31 mouse cellular contexts compared by ENCODE assay signal in the genomic region with DNA sequence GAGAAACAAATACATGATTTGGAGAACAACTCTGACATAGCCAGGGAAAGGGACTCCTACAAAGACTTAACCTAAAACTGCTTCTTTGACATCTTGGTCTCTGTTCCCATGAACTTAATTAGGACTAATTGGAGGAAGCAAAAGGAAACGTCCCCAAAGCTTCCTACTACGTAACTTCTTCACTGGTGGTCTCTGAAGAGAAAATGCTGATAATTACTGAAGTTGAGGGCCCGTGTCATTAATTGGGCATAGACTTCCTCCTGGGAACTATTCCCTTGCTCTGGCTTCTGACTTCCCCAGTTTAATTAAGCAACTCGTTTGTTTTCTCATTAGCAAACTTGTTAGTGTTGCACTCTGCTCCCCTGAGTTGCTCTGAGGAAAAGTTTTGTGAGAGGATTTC. TPM values are rescaled to one million over a fixed set of nuclear protein-coding genes. Genes with fewer than 3 reads are reported as not detected.
DNase-seq lines count a peak whose midpoint lies in the region; ATAC-seq lines count a peak whose summit lies in the region.
"Had no signal": no experiment of that assay in that cellular context is flagged by ENCODE, and none has a peak within 500 bp of the region (broad histone marks: within the 10 kb centered on the region; RNA-seq: fewer than 3 reads in every experiment).

No protein-coding gene starts in this region.

- no peak overlapping the region for H3K4me2 ChIP-seq in hindbrain, embryonic 14.5 days (replicated peaks)
- H3K4me2 ChIP-seq in hindbrain, embryonic 11.5 days (replicated peaks; ENCODE audit: low read depth, low read length), result no peak overlapping the region
- H3K4me2 ChIP-seq in midbrain, embryonic 14.5 days (ENCODE audit: low read length), result no peak overlapping the region
- no peak overlapping the region for H3K4me2 ChIP-seq in midbrain, embryonic 13.5 days (replicated peaks)
- no peak overlapping the region for H3K4me2 ChIP-seq in forebrain, embryonic 13.5 days
- H3K4me2 ChIP-seq: embryonic facial prominence, embryonic 12.5 days; forebrain, embryonic 12.5 days; heart, embryonic 13.5 days; hindbrain, embryonic 15.5 days had no signal

- no peak overlapping the region for H3K27ac ChIP-seq in hindbrain, embryonic 14.5 days
- H3K27ac ChIP-seq in hindbrain, embryonic 11.5 days (ENCODE audit: low read depth, low read length), result no peak overlapping the region
- no peak overlapping the region for H3K27ac ChIP-seq in midbrain, embryonic 14.5 days (replicated peaks; ENCODE audit: low read depth, low read length)
- H3K27ac ChIP-seq in midbrain, embryonic 13.5 days, result no peak overlapping the region
- H3K27ac ChIP-seq in forebrain, embryonic 13.5 days, result no peak overlapping the region
- H3K27ac ChIP-seq: embryonic facial prominence, embryonic 12.5 days; forebrain, embryonic 12.5 days; heart, adult 2 months; heart, embryonic 10.5 days; heart, embryonic 13.5 days; hindbrain, embryonic 15.5 days had no signal

- no peak overlapping the region for H3K4me3 ChIP-seq in hindbrain, embryonic 14.5 days (replicated peaks; ENCODE audit: low read length)
- H3K4me3 ChIP-seq in hindbrain, embryonic 11.5 days (ENCODE audit: low read depth, low read length), result no peak overlapping the region
- H3K4me3 ChIP-seq in midbrain, embryonic 14.5 days (replicated peaks; ENCODE audit: low read depth, low read length), result no peak overlapping the region
- no peak overlapping the region for H3K4me3 ChIP-seq in midbrain, embryonic 13.5 days (replicated peaks)
- no peak overlapping the region for H3K4me3 ChIP-seq in forebrain, embryonic 13.5 days
- H3K4me3 ChIP-seq: embryonic facial prominence, embryonic 12.5 days; erythroblast, embryonic 14.5 days; forebrain, embryonic 12.5 days; heart, adult 2 months; heart, embryonic 10.5 days; heart, embryonic 13.5 days; hindbrain, embryonic 15.5 days had no signal

- no peak overlapping the region for H3K9ac ChIP-seq in hindbrain, embryonic 14.5 days
- no peak overlapping the region for H3K9ac ChIP-seq in hindbrain, embryonic 11.5 days (ENCODE audit: low read depth, low read length)
- H3K9ac ChIP-seq in midbrain, embryonic 14.5 days (replicated peaks; ENCODE audit: low read length), result no peak overlapping the region
- no peak overlapping the region for H3K9ac ChIP-seq in midbrain, embryonic 13.5 days (replicated peaks)
- no peak overlapping the region for H3K9ac ChIP-seq in forebrain, embryonic 13.5 days
- H3K9ac ChIP-seq: embryonic facial prominence, embryonic 12.5 days; forebrain, embryonic 12.5 days; heart, embryonic 13.5 days; hindbrain, embryonic 15.5 days had no signal

- H3K36me3 ChIP-seq in hindbrain, embryonic 14.5 days (replicated peaks; ENCODE audit: control insufficient read depth, insufficient read depth), result no peaks in the 10 kb centered on the region
- H3K36me3 ChIP-seq in hindbrain, embryonic 11.5 days (ENCODE audit: control insufficient read depth, insufficient read depth, low read length), result no peaks in the 10 kb centered on the region
- H3K36me3 ChIP-seq in midbrain, embryonic 14.5 days (ENCODE audit: control insufficient read depth, insufficient read depth, low read length), result no peaks in the 10 kb centered on the region
- no peaks in the 10 kb centered on the region for H3K36me3 ChIP-seq in midbrain, embryonic 13.5 days
- H3K36me3 ChIP-seq in forebrain, embryonic 13.5 days (ENCODE audit: poor library complexity, severe bottlenecking), result no peaks in the 10 kb centered on the region
- H3K36me3 ChIP-seq: embryonic facial prominence, embryonic 12.5 days; forebrain, embryonic 12.5 days; G1E; heart, embryonic 10.5 days; heart, embryonic 13.5 days; hindbrain, embryonic 15.5 days had no signal

- no peak for ATAC-seq in hindbrain, embryonic 14.5 days (ENCODE audit: low FRiP score)
- ATAC-seq in hindbrain, embryonic 11.5 days (ENCODE audit: low FRiP score), result no peak
- ATAC-seq in midbrain, embryonic 14.5 days (ENCODE audit: low FRiP score, low TSS enrichment), result no peak
- no peak for ATAC-seq in midbrain, embryonic 13.5 days
- ATAC-seq in forebrain, embryonic 13.5 days, result no peak
- ATAC-seq: activated CD4-positive, CD25-positive, alpha-beta regulatory T cell, adult 4 months; forebrain, embryonic 16.5 days; inflammation-experienced regulatory T-cells, adult 6 months; intestine, embryonic 16.5 days had no signal

- no peaks in the 10 kb centered on the region for H3K4me1 ChIP-seq in hindbrain, embryonic 14.5 days (replicated peaks; ENCODE audit: control insufficient read depth, insufficient read depth, low read length)
- no peaks in the 10 kb centered on the region for H3K4me1 ChIP-seq in hindbrain, embryonic 11.5 days (replicated peaks; ENCODE audit: control insufficient read depth, insufficient read depth, low read length)
- no peaks in the 10 kb centered on the region for H3K4me1 ChIP-seq in midbrain, embryonic 14.5 days (ENCODE audit: control insufficient read depth, insufficient read depth, low read length)
- no peaks in the 10 kb centered on the region for H3K4me1 ChIP-seq in midbrain, embryonic 13.5 days (replicated peaks)
- H3K4me1 ChIP-seq in forebrain, embryonic 13.5 days, result no peaks in the 10 kb centered on the region
- H3K4me1 ChIP-seq: embryonic facial prominence, embryonic 12.5 days; forebrain, embryonic 12.5 days; heart, embryonic 10.5 days; heart, embryonic 13.5 days; hindbrain, embryonic 15.5 days had no signal

- no peaks in the 10 kb centered on the region for H3K9me3 ChIP-seq in hindbrain, embryonic 14.5 days (ENCODE audit: control insufficient read depth, low read length)
- no peaks in the 10 kb centered on the region for H3K9me3 ChIP-seq in hindbrain, embryonic 11.5 days (ENCODE audit: control insufficient read depth, low read length)
- H3K9me3 ChIP-seq in midbrain, embryonic 14.5 days (ENCODE audit: control insufficient read depth, low read length), result no peaks in the 10 kb centered on the region
- no peaks in the 10 kb centered on the region for H3K9me3 ChIP-seq in midbrain, embryonic 13.5 days
- no peaks in the 10 kb centered on the region for H3K9me3 ChIP-seq in forebrain, embryonic 13.5 days (replicated peaks)
- H3K9me3 ChIP-seq: embryonic facial prominence, embryonic 12.5 days; forebrain, embryonic 12.5 days; G1E; heart, embryonic 10.5 days; heart, embryonic 13.5 days; hindbrain, embryonic 15.5 days had no signal

- no peaks in the 10 kb centered on the region for H3K27me3 ChIP-seq in hindbrain, embryonic 14.5 days (ENCODE audit: control insufficient read depth, insufficient read depth, low read length)
- no peaks in the 10 kb centered on the region for H3K27me3 ChIP-seq in hindbrain, embryonic 11.5 days (ENCODE audit: control insufficient read depth, insufficient read depth, low read length)
- no peaks in the 10 kb centered on the region for H3K27me3 ChIP-seq in midbrain, embryonic 14.5 days (ENCODE audit: control insufficient read depth, insufficient read depth, low read length)
- no peaks in the 10 kb centered on the region for H3K27me3 ChIP-seq in midbrain, embryonic 13.5 days
- H3K27me3 ChIP-seq in forebrain, embryonic 13.5 days, result no peaks in the 10 kb centered on the region
- H3K27me3 ChIP-seq: CH12.LX; embryonic facial prominence, embryonic 12.5 days; forebrain, embryonic 12.5 days; heart, embryonic 13.5 days; hindbrain, embryonic 15.5 days had no signal

- DNase-seq in hindbrain, embryonic 14.5 days (ENCODE audit: low spot score), result peak; percentile 23
- no peak for DNase-seq in hindbrain, embryonic 11.5 days (ENCODE audit: low spot score)
- peak; percentile 1 for DNase-seq in midbrain, embryonic 14.5 days
- DNase-seq in NIH3T3 (ENCODE audit: low read depth), result peak; percentile 1
- DNase-seq in retina, postnatal 1 day, result peak; percentile 77
- DNase-seq: adrenal gland, adult 8-10 months; adrenal gland, postnatal 25 days; B cell, adult 2 months; cerebellum, adult 18-20 months; cerebellum, adult 9-10 months; cerebellum, postnatal 14 days; gastrocnemius, postnatal 10 days; gastrocnemius, postnatal 36 days; heart, adult 2 months; heart, postnatal 14 days; heart, postnatal 4 days had no signal

- WGBS in hindbrain, embryonic 14.5 days, result 76% methylated on average over 4 of the region's 4 CpGs
- WGBS in hindbrain, embryonic 11.5 days, result 81% methylated on average over 4 of the region's 4 CpGs
- WGBS in midbrain, embryonic 14.5 days, result 74% methylated on average over 4 of the region's 4 CpGs
- 76% methylated on average over 4 of the region's 4 CpGs for WGBS in midbrain, embryonic 13.5 days
- 41% methylated on average over 4 of the region's 4 CpGs for WGBS in forebrain, embryonic 13.5 days

RNA-seq across cellular contexts. Expression of gene Ifi205, which starts 4.2 kb away (rescaled TPM):
- not detected in 2 replicates for polyA plus RNA-seq in hindbrain, embryonic 14.5 days (2014; fragmentation: Nextera tagmentation; extraction: Ambion mirVana)
- not detected in 2 replicates for polyA plus RNA-seq in hindbrain, embryonic 11.5 days (2014; fragmentation: Nextera tagmentation; extraction: Ambion mirVana)
- 1.3 TPM in 1 of 2 replicates, not detected in the other for polyA plus RNA-seq in midbrain, embryonic 14.5 days (2014; fragmentation: Nextera tagmentation; extraction: Ambion mirVana)
- not detected in 2 replicates for polyA plus RNA-seq in midbrain, embryonic 13.5 days (2015; fragmentation: Nextera tagmentation; extraction: Ambion mirVana)
- not detected in 2 replicates for polyA plus RNA-seq in forebrain, embryonic 13.5 days (2015; fragmentation: Nextera tagmentation; extraction: Ambion mirVana)
- polyA plus RNA-seq: activated CD4-positive, CD25-positive, alpha-beta regulatory T cell, adult 4 months; embryonic facial prominence, embryonic 12.5 days; erythroblast, embryonic 14.5 days; forebrain, embryonic 12.5 days; forebrain, embryonic 16.5 days; G1E; hindbrain, embryonic 15.5 days had no signal

RNA-seq across cellular contexts. Expression of gene Olfr433, which starts 4.7 kb away (rescaled TPM):
- not detected in 2 replicates for polyA plus RNA-seq in hindbrain, embryonic 14.5 days (2014; fragmentation: Nextera tagmentation; extraction: Ambion mirVana)
- polyA plus RNA-seq in hindbrain, embryonic 11.5 days (2014; fragmentation: Nextera tagmentation; extraction: Ambion mirVana), result not detected in 2 replicates
- not detected in 2 replicates for polyA plus RNA-seq in midbrain, embryonic 14.5 days (2014; fragmentation: Nextera tagmentation; extraction: Ambion mirVana)
- not detected in 2 replicates for polyA plus RNA-seq in midbrain, embryonic 13.5 days (2015; fragmentation: Nextera tagmentation; extraction: Ambion mirVana)
- polyA plus RNA-seq in forebrain, embryonic 13.5 days (2015; fragmentation: Nextera tagmentation; extraction: Ambion mirVana), result not detected in 2 replicates
- polyA plus RNA-seq: erythroblast, embryonic 14.5 days; forebrain, embryonic 16.5 days; G1E; heart, embryonic 13.5 days; heart, embryonic 16.5 days; hindbrain, embryonic 15.5 days; inflammation-experienced regulatory T-cells, adult 6 months; intestine, embryonic 16.5 days had no signal

RNA-seq across cellular contexts. Expression of gene Olfr432, which starts 13.2 kb away (rescaled TPM):
- not detected in 2 replicates for polyA plus RNA-seq in hindbrain, embryonic 14.5 days (2014; fragmentation: Nextera tagmentation; extraction: Ambion mirVana)
- polyA plus RNA-seq in hindbrain, embryonic 11.5 days (2014; fragmentation: Nextera tagmentation; extraction: Ambion mirVana), result not detected in 2 replicates
- polyA plus RNA-seq in midbrain, embryonic 14.5 days (2014; fragmentation: Nextera tagmentation; extraction: Ambion mirVana), result not detected in 2 replicates
- not detected in 2 replicates for polyA plus RNA-seq in midbrain, embryonic 13.5 days (2015; fragmentation: Nextera tagmentation; extraction: Ambion mirVana)
- not detected in 2 replicates for polyA plus RNA-seq in forebrain, embryonic 13.5 days (2015; fragmentation: Nextera tagmentation; extraction: Ambion mirVana)
- polyA plus RNA-seq: activated CD4-positive, CD25-positive, alpha-beta regulatory T cell, adult 4 months; embryonic facial prominence, embryonic 12.5 days; erythroblast, embryonic 14.5 days; forebrain, embryonic 12.5 days; forebrain, embryonic 16.5 days; G1E; heart, adult 2 months; heart, embryonic 10.5 days; heart, embryonic 13.5 days; heart, embryonic 16.5 days; hindbrain, embryonic 15.5 days; inflammation-experienced regulatory T-cells, adult 6 months; intestine, embryonic 16.5 days had no signal

RNA-seq across cellular contexts. Expression of gene Olfr430, which starts 30.6 kb away (rescaled TPM):
- not detected in 2 replicates for polyA plus RNA-seq in hindbrain, embryonic 14.5 days (2014; fragmentation: Nextera tagmentation; extraction: Ambion mirVana)
- polyA plus RNA-seq in hindbrain, embryonic 11.5 days (2014; fragmentation: Nextera tagmentation; extraction: Ambion mirVana), result not detected in 2 replicates
- polyA plus RNA-seq in midbrain, embryonic 14.5 days (2014; fragmentation: Nextera tagmentation; extraction: Ambion mirVana), result not detected in 2 replicates
- polyA plus RNA-seq in midbrain, embryonic 13.5 days (2015; fragmentation: Nextera tagmentation; extraction: Ambion mirVana), result not detected in 2 replicates
- polyA plus RNA-seq in forebrain, embryonic 13.5 days (2015; fragmentation: Nextera tagmentation; extraction: Ambion mirVana), result not detected in 2 replicates
- polyA plus RNA-seq: activated CD4-positive, CD25-positive, alpha-beta regulatory T cell, adult 4 months; erythroblast, embryonic 14.5 days; forebrain, embryonic 12.5 days; forebrain, embryonic 16.5 days; G1E; heart, adult 2 months; heart, embryonic 10.5 days; heart, embryonic 13.5 days; heart, embryonic 16.5 days; hindbrain, embryonic 15.5 days; inflammation-experienced regulatory T-cells, adult 6 months; intestine, embryonic 16.5 days had no signal

RNA-seq across cellular contexts. Expression of gene Olfr429, which starts 48.3 kb away (rescaled TPM):
- not detected in 2 replicates for polyA plus RNA-seq in hindbrain, embryonic 14.5 days (2014; fragmentation: Nextera tagmentation; extraction: Ambion mirVana)
- not detected in 2 replicates for polyA plus RNA-seq in hindbrain, embryonic 11.5 days (2014; fragmentation: Nextera tagmentation; extraction: Ambion mirVana)
- not detected in 2 replicates for polyA plus RNA-seq in midbrain, embryonic 14.5 days (2014; fragmentation: Nextera tagmentation; extraction: Ambion mirVana)
- not detected in 2 replicates for polyA plus RNA-seq in midbrain, embryonic 13.5 days (2015; fragmentation: Nextera tagmentation; extraction: Ambion mirVana)
- polyA plus RNA-seq in forebrain, embryonic 13.5 days (2015; fragmentation: Nextera tagmentation; extraction: Ambion mirVana), result not detected in 2 replicates
- polyA plus RNA-seq: activated CD4-positive, CD25-positive, alpha-beta regulatory T cell, adult 4 months; embryonic facial prominence, embryonic 12.5 days; erythroblast, embryonic 14.5 days; forebrain, embryonic 12.5 days; forebrain, embryonic 16.5 days; G1E; heart, adult 2 months; heart, embryonic 10.5 days; heart, embryonic 13.5 days; heart, embryonic 16.5 days; hindbrain, embryonic 15.5 days; inflammation-experienced regulatory T-cells, adult 6 months; intestine, embryonic 16.5 days had no signal
